Mouse (Mus musculus) stomach, postnatal 0 days (tissue): ENCODE results near the gene Tnrc6b.

Experiments
- CTCF ChIP-seq: IDR thresholded peaks from 2 replicates; pipeline ENCODE4 v1.5.1; 2016; ENCODE audit warnings: antibody characterized with exemption, low read depth, mild to moderate bottlenecking, moderate library complexity
- EP300 ChIP-seq: optimal IDR thresholded peaks from 2 replicates; pipeline ENCODE3; 2016; ENCODE audit warnings: antibody characterized with exemption

DNA sequence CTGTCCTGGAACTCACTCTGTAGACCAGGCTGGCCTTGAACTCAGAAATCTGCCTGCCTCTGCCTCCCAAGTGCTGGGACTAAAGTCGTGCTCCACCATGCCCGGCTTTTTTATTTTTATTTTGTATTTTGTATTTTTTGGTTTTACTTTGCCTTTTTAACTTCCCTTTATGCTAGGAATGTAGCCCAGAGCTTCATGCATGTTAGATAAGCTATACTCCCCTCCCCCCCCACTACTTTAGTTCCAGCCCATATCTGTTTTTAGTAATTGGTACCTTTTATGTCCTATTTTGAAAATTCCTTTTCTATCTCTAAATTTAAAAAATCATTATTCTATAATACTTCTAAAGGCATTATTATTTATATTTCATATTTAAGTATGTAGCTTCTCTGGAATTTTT, 27.1 kb downstream of the Tnrc6b start:
- TF ChIP-seq CTCF (no peak), EP300 (no peak)
